Mouse (Mus musculus) limb, embryonic 14.5 days (tissue): ENCODE measurements around the gene Magi2. TPM values are rescaled to one million over a fixed set of nuclear protein-coding genes. Genes with fewer than 3 reads are reported as not detected.

Experiments
- ATAC-seq: fragments of 200-750 bp; cut with Nextera tagmentation; 2 replicates; pipeline ENCODE4 v1.8.0; 2017; ENCODE audit warnings: low read depth, moderate number of reproducible peaks, moderate TSS enrichment; ENCODE audit not compliant: low FRiP score
- DNase-seq: peaks from one replicate; pipeline ENCODE4 v3.0.0-alpha.2; 2015; ENCODE audit warnings: low spot score
- H3K27ac ChIP-seq: fragments of 300-500 bp; sonication (generic); replicated peaks from 2 replicates; pipeline ENCODE4 v1.5.1; 2014; ENCODE audit warnings: low read depth, mild to moderate bottlenecking, low read length, moderate library complexity, mixed read lengths
- H3K27me3 ChIP-seq: fragments of 300-500 bp; sonication (generic); 2 replicates; pipeline ENCODE4 v1.6.1; 2014; ENCODE audit warnings: low read length, mixed read lengths; ENCODE audit not compliant: control insufficient read depth, insufficient read depth
- H3K36me3 ChIP-seq: fragments of 300-500 bp; sonication (generic); 2 replicates; pipeline ENCODE4 v1.6.1; 2014; ENCODE audit warnings: mild to moderate bottlenecking, low read length, moderate library complexity, mixed read lengths; ENCODE audit not compliant: control insufficient read depth, insufficient read depth
- H3K4me1 ChIP-seq: fragments of 300-500 bp; sonication (generic); 2 replicates; pipeline ENCODE4 v1.6.1; 2014; ENCODE audit warnings: antibody characterized with exemption, low read length, mixed read lengths; ENCODE audit not compliant: control insufficient read depth, insufficient read depth
- H3K4me2 ChIP-seq: fragments of 300-500 bp; sonication (generic); replicated peaks from 2 replicates; pipeline ENCODE4 v1.6.1; 2014; ENCODE audit warnings: low read depth, mild to moderate bottlenecking, low read length, moderate library complexity; ENCODE audit not compliant: severe bottlenecking
- H3K4me3 ChIP-seq: fragments of 300-500 bp; sonication (generic); replicated peaks from 2 replicates; pipeline ENCODE4 v1.5.1; 2014; ENCODE audit warnings: low read length
- H3K9ac ChIP-seq: fragments of 300-500 bp; sonication (generic); 2 replicates; pipeline ENCODE4 v1.6.1; 2014; ENCODE audit warnings: mild to moderate bottlenecking, low read depth, low read length, moderate library complexity; ENCODE audit not compliant: severe bottlenecking
- H3K9me3 ChIP-seq: fragments of 300-500 bp; sonication (generic); 2 replicates; pipeline ENCODE4 v1.6.1; 2016; ENCODE audit warnings: low read length; ENCODE audit not compliant: control insufficient read depth
- POLR2A ChIP-seq: fragments of 200-500 bp; IDR thresholded peaks from 2 replicates; pipeline ENCODE4 v1.8.0; 2012; ENCODE audit warnings: inconsistent platforms, mild to moderate bottlenecking, moderate library complexity, borderline replicate concordance; ENCODE audit not compliant: insufficient read depth, insufficient read length; ENCODE audit errors: extremely low read depth
- WGBS: fragments of 180-500 bp; shearing (Covaris S2); extraction: QIAGEN DNeasy Blood & Tissue Kit; methylation state at CpG from one replicate; pipeline ENCODE4 v1.1.7; 2014; 5-methylcytosine and 5-hydroxymethylcytosine counted together
- polyA plus RNA-seq, 2 experiments: library from polyadenylated mRNA; depleted of rRNA in 1 of 2; stranded (reverse) in 1 of 2; unstranded in 1 of 2; fragments of >200 nt; fragmentation: Nextera tagmentation in 1 of 2; extraction: Ambion mirVana in 1 of 2; gene quantifications; 2 replicates each; pipeline versions ENCODE4 v1.2.1 to v1.2.3; 2012 to 2014

The Magi2 gene
- polyA plus RNA-seq (2012; rRNA removed) (4.0 TPM in 2 replicates), polyA plus RNA-seq (2014; fragmentation: Nextera tagmentation; extraction: Ambion mirVana) (4.5 and 5.8 TPM in 2 replicates)

GRCm38 (mm10) chr5:19226866-19227243 lies at the start of gene Magi2:
Gene Magi2 (plus strand): TSS chr5:19227036.
- H3K9ac ChIP-seq = peak within 1 kb of the TSS; percentile 80

GRCm38 (mm10) chr5:19178594-19178993 lies 48.2 kb upstream of the Magi2 start:
- WGBS = 69% methylated on average over 6 of the region's 6 CpGs
- H3K27me3 ChIP-seq = no peaks in the 10 kb centered on the region
- no peak overlapping the region for H3K27ac ChIP-seq
- no peaks in the 10 kb centered on the region for H3K36me3 ChIP-seq
- TF ChIP-seq POLR2A = no peak
- H3K9me3 ChIP-seq = no peaks in the 10 kb centered on the region
- no peaks in the 10 kb centered on the region for H3K4me1 ChIP-seq
- H3K4me3 ChIP-seq = no peak overlapping the region
- H3K4me2 ChIP-seq = no peak overlapping the region
- no peak overlapping the region for H3K9ac ChIP-seq
- DNase-seq = no peak
- no peak for ATAC-seq

More at GRCm38 (mm10) chr5:19226866-19227243, at the start of gene Magi2:
- Histone ChIP-seq H3K27me3 (0 out of 2 replicates have a peak, but pooled peaks cover 4% of the 10 kb centered on the region), H3K27ac (peak within 1 kb of the TSS; percentile 86), H3K4me2 (peak within 1 kb of the TSS; percentile 95), H3K9me3 (no peaks in the 10 kb centered on the region), H3K36me3 (no peaks in the 10 kb centered on the region), H3K4me3 (peak within 1 kb of the TSS; percentile 68), H3K4me1 (peaks cover 9% of the 10 kb centered on the region)
- ATAC-seq (no peak; the same call in 1 of the 2 replicates), DNase-seq (no peak)
- no peak for TF ChIP-seq POLR2A
- 0% methylated on average over 2 of the region's 26 CpGs for WGBS

GRCm38 (mm10) chr5:19186175-19186574 lies 40.7 kb upstream of the Magi2 start:
- Histone ChIP-seq H3K36me3 (no peaks in the 10 kb centered on the region), H3K9me3 (no peaks in the 10 kb centered on the region), H3K4me2 (no peak overlapping the region), H3K27me3 (no peaks in the 10 kb centered on the region), H3K4me1 (no peaks in the 10 kb centered on the region), H3K4me3 (no peak overlapping the region), H3K9ac (no peak overlapping the region), H3K27ac (no peak overlapping the region)
- ATAC-seq = no peak
- no peak for DNase-seq
- TF ChIP-seq POLR2A = no peak
- 90% methylated on average over 2 of the region's 2 CpGs for WGBS

GRCm38 (mm10) chr5:19211665-19212064 lies 15.2 kb upstream of the Magi2 start:
- Histone ChIP-seq H3K4me2 (no peak overlapping the region), H3K9me3 (no peaks in the 10 kb centered on the region), H3K9ac (no peak overlapping the region), H3K27ac (no peak overlapping the region), H3K4me1 (no peaks in the 10 kb centered on the region), H3K4me3 (no peak overlapping the region), H3K27me3 (no peaks in the 10 kb centered on the region), H3K36me3 (no peaks in the 10 kb centered on the region)
- DNase-seq = no peak
- TF ChIP-seq POLR2A = no peak
- no peak for ATAC-seq
- WGBS = 82% methylated on average over 3 of the region's 3 CpGs

- under 1% methylated on average over 32 of the region's 51 CpGs for WGBS
These were observed 531 bp upstream of the Magi2 start for GRCm38 (mm10) chr5:19226144-19226865.

More at GRCm38 (mm10) chr5:19226144-19226865, 531 bp upstream of the Magi2 start:
- Histone ChIP-seq H3K4me2 (peak overlapping the region; percentile 95), H3K4me3 (peak overlapping the region; percentile 68), H3K27me3 (0 out of 2 replicates have a peak, but pooled peaks cover 4% of the 10 kb centered on the region), H3K27ac (peak overlapping the region; percentile 86), H3K9me3 (no peaks in the 10 kb centered on the region), H3K4me1 (peaks cover 9% of the 10 kb centered on the region), H3K9ac (peak overlapping the region; percentile 80), H3K36me3 (no peaks in the 10 kb centered on the region)
- 0 out of 2 replicates have a peak, but pooled peaks have one; percentile 55 for TF ChIP-seq POLR2A
- ATAC-seq (peak; percentile 91), DNase-seq (peak; percentile 78)
